Mouse (Mus musculus) brain, embryonic 14.5 days (tissue): ENCODE results near the gene Mob3b.

Experiments used
- CTCF ChIP-seq: fragments of 200-500 bp; IDR thresholded peaks from 2 replicates; pipeline ENCODE4 v1.5.1; 2012; ENCODE audit warnings: inconsistent platforms, mild to moderate bottlenecking, moderate library complexity, borderline replicate concordance; ENCODE audit not compliant: insufficient read depth, insufficient read length; ENCODE audit errors: extremely low read depth
- POLR2A ChIP-seq: fragments of 200-500 bp; IDR thresholded peaks from 2 replicates; pipeline ENCODE4 v1.6.1; 2012; ENCODE audit warnings: mild to moderate bottlenecking, inconsistent platforms, borderline replicate concordance; ENCODE audit not compliant: poor library complexity, insufficient read depth, insufficient read length, severe bottlenecking; ENCODE audit errors: extremely low read depth

DNA sequence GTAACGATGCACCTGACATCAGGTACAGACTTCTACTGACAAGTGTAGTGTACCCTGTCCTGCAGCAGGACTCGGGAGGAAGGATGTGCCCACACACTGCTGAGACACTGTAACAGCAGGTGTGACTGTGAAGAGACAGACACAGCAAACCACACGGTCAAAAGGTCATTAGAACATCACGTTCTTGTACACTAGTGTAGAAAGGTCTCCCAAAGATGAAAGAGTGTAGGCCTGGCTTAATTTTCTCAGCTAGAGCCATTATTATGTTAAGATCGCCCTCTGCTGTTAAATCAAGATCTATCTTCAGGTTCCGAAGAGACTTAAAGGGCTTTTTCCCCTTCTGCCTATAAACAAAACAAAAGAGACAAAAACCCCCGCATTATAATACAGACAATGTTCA is 35.4 kb upstream of the Mob3b start:
- TF ChIP-seq CTCF, result no peak
- TF ChIP-seq POLR2A, result no peak
